Mouse (Mus musculus): Measurements from ENCODE around the gene Wwox. TPM values are rescaled to one million over a fixed set of nuclear protein-coding genes. Genes with fewer than 3 reads are reported as not detected.

Gene Wwox
- total RNA-seq, 1 experiment: 12.5 TPM

DNA sequence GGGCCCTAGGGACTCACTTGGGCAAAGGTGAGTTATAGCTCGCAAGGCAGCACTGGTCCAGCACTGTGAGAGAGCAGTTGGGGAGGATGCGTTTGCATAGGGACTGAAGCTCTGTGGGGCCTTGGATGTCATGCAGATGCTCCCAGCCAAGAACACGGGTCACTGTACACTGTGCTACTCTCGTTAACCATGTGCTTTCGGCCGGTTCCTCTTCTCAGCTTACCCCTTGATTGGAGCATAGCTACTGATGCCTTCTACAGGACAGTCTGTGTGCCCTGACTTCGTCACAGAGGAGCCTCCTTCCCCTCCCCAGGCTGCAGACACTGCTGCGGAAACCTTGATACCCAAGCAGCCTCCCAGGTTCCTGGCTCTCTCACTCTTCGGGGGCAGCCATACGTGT is 139.8 kb downstream of the Wwox start:
- TF ChIP-seq MAFK (IDR thresholded peaks at IDR 0.05; ENCODE audit: insufficient read depth, low read depth, low read length): no peak
- no peak for TF ChIP-seq ZC3H11A (IDR thresholded peaks at IDR 0.05; ENCODE audit: borderline replicate concordance, low read depth, low read length)
- TF ChIP-seq ZNF384 (IDR thresholded peaks at IDR 0.05; ENCODE audit: low read depth, low read length): no peak
- no peak for TF ChIP-seq HCFC1 (IDR thresholded peaks at IDR 0.05; ENCODE audit: borderline replicate concordance, insufficient read depth, low read length)
- H3K4me3 ChIP-seq (ENCODE audit: insufficient read depth in 1 of 2, low read depth in 1 of 2, low read length in 2 of 2, poor library complexity in 1 of 2, severe bottlenecking in 1 of 2): no peak overlapping the region
- in situ Hi-C loops (cut with MboI; ENCODE audit: low sequenced_read_pairs in 2 of 2, unreplicated experiment in 2 of 2): no loop called here
- no peaks in the 10 kb centered on the region for H3K4me1 ChIP-seq (ENCODE audit: control insufficient read depth in 2 of 2, insufficient read depth in 2 of 2, low read length in 2 of 2, poor library complexity in 1 of 2)
- no peak overlapping the region for H3K9ac ChIP-seq (ENCODE audit: insufficient read depth, low read depth, low read length, poor library complexity, severe bottlenecking)
- no peaks in the 10 kb centered on the region for H3K36me3 ChIP-seq (ENCODE audit: control insufficient read depth, insufficient read depth, low read length, poor library complexity, severe bottlenecking)
- H3K27ac ChIP-seq (ENCODE audit: insufficient read depth, low read depth, low read length, poor library complexity, severe bottlenecking): no peak overlapping the region
- no peak for DNase-seq (ENCODE audit: low read depth, low spot score)
- H3K9me3 ChIP-seq (ENCODE audit: control insufficient read depth, insufficient read depth, low read depth, low read length): no peaks in the 10 kb centered on the region

DNA sequence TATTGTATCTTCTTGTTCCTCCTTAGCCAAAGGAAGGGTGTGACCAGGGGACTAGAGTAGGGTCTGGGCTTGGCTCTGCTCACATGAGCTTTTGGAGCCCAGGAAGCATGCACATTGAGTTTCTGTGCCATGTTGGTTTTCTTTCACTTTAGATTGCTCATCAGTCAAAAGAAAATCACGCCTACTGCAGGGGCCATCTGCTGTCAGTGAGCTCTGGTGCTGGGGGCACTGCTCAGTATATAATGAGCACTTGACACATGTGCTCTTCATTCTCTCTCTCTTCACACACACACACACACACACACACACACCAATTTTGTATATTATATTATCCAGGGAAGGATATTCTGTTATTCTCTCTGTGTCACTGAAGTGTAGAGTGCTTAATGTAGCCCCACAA is 141.2 kb downstream of the Wwox start:
- TF ChIP-seq CHD2 (IDR thresholded peaks at IDR 0.05; ENCODE audit: low read depth, low read length) (no peak), ZC3H11A (IDR thresholded peaks at IDR 0.05; ENCODE audit: borderline replicate concordance, low read depth, low read length) (no peak), HCFC1 (IDR thresholded peaks at IDR 0.05; ENCODE audit: borderline replicate concordance, insufficient read depth, low read length) (no peak), MAFK (IDR thresholded peaks at IDR 0.05; ENCODE audit: insufficient read depth, low read depth, low read length) (no peak), ZNF384 (IDR thresholded peaks at IDR 0.05; ENCODE audit: low read depth, low read length) (no peak)
- H3K9me3 ChIP-seq (ENCODE audit: control insufficient read depth, insufficient read depth, low read depth, low read length): no peaks in the 10 kb centered on the region
- in situ Hi-C loops (cut with MboI; ENCODE audit: low sequenced_read_pairs in 2 of 2, unreplicated experiment in 2 of 2): no loop called here
- H3K4me3 ChIP-seq (ENCODE audit: insufficient read depth in 1 of 2, low read depth in 1 of 2, low read length in 2 of 2, poor library complexity in 1 of 2, severe bottlenecking in 1 of 2): no peak overlapping the region
- no peak for DNase-seq (ENCODE audit: low read depth, low spot score)
- no peaks in the 10 kb centered on the region for H3K4me1 ChIP-seq (ENCODE audit: control insufficient read depth in 2 of 2, insufficient read depth in 2 of 2, low read length in 2 of 2, poor library complexity in 1 of 2)
- no peak overlapping the region for H3K27ac ChIP-seq (ENCODE audit: insufficient read depth, low read depth, low read length, poor library complexity, severe bottlenecking)
- H3K9ac ChIP-seq (ENCODE audit: insufficient read depth, low read depth, low read length, poor library complexity, severe bottlenecking): no peak overlapping the region
- H3K36me3 ChIP-seq (ENCODE audit: control insufficient read depth, insufficient read depth, low read length, poor library complexity, severe bottlenecking): no peaks in the 10 kb centered on the region

DNA sequence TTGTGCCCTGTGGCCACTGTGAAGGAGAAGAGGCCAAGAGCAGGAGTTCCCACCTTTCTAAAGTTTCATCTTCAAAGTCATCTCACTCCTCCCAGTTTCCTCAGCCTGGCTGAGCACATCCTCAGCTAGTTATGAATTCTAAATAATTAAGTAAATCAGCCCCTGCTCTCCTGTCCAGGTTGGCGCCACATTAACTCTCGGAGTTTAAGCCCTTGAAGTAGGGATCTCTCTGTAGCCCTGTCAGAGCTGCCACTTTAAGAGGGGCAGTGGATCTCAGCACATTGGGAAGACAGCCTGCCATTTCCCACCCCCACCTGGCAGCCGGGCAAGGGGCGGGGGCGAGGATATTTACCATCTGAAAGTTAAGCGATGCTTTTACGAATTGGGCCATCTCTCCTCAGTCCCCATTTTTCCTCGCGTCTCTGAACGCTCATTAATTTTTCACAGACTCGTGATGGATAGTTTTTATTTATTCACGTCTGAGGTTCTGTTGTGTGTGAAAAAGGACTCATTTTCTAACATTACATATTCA is 150.9 kb downstream of the Wwox start:
- H3K9me3 ChIP-seq (ENCODE audit: control insufficient read depth, insufficient read depth, low read depth, low read length): no peaks in the 10 kb centered on the region
- no peak for DNase-seq (ENCODE audit: low read depth, low spot score)
- TF ChIP-seq MAFK (IDR thresholded peaks at IDR 0.05; ENCODE audit: insufficient read depth, low read depth, low read length) (no peak), CHD2 (IDR thresholded peaks at IDR 0.05; ENCODE audit: low read depth, low read length) (no peak), HCFC1 (IDR thresholded peaks at IDR 0.05; ENCODE audit: borderline replicate concordance, insufficient read depth, low read length) (no peak), ZNF384 (IDR thresholded peaks at IDR 0.05; ENCODE audit: low read depth, low read length) (no peak), ZC3H11A (IDR thresholded peaks at IDR 0.05; ENCODE audit: borderline replicate concordance, low read depth, low read length) (no peak)
- H3K4me3 ChIP-seq (ENCODE audit: insufficient read depth in 1 of 2, low read depth in 1 of 2, low read length in 2 of 2, poor library complexity in 1 of 2, severe bottlenecking in 1 of 2): no peak overlapping the region
- no peak overlapping the region for H3K9ac ChIP-seq (ENCODE audit: insufficient read depth, low read depth, low read length, poor library complexity, severe bottlenecking)
- H3K36me3 ChIP-seq (ENCODE audit: control insufficient read depth, insufficient read depth, low read length, poor library complexity, severe bottlenecking): no peaks in the 10 kb centered on the region
- in situ Hi-C loops (cut with MboI; ENCODE audit: low sequenced_read_pairs in 2 of 2, unreplicated experiment in 2 of 2): no loop called here
- H3K27ac ChIP-seq (ENCODE audit: insufficient read depth, low read depth, low read length, poor library complexity, severe bottlenecking): no peak overlapping the region
- no peaks in the 10 kb centered on the region for H3K4me1 ChIP-seq (ENCODE audit: control insufficient read depth in 2 of 2, insufficient read depth in 2 of 2, low read length in 2 of 2, poor library complexity in 1 of 2)

DNA sequence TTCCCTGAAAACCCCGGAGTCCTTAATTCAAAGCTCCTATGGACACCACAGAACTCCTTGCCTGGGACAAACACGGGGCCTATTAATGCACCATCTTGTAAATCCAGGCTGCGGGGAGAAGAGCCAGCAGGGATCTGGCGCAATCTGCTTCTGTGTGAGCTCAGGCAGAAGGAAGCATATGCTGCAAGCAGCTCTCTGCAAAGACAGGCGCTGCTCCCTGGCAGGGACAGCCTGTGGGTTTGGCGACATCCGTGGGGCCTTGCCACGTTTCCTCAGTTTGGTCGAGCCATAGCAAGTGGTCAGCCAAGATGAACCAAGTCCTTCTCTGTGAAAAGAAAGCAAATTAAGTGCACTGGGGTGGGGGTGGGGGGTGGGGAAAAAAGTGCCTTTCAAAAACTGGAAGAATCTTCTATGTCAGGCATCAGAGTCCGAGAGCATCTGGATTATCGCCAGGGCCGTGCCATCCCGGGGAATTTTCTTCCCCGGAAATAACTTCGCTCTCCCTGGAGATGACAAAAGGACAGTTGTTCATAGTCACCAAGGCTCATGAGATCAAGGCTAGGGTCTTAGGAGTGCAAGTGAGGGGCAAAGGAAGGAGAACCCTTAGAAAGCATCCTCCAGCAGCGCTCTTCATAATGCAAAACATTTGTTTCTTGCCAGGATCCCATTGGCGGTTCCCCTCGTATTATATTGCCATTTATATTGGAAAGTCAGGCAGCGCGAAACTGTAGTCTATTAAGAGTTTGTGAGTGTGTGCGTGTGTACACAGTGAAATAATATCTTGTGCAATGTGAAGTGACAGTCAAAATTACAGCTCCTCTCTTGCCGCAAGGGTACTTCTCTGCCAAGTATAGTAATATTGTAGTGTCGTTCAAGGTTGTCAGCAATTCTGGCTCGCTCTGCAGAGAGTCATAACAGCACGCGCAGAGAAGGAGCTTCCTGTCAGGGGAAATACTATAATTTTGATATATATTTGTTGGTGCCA is 152.1 kb downstream of the Wwox start:
- H3K9ac ChIP-seq (ENCODE audit: insufficient read depth, low read depth, low read length, poor library complexity, severe bottlenecking): no peak overlapping the region
- no peaks in the 10 kb centered on the region for H3K9me3 ChIP-seq (ENCODE audit: control insufficient read depth, insufficient read depth, low read depth, low read length)
- DNase-seq (ENCODE audit: low read depth, low spot score): no peak
- TF ChIP-seq CHD2 (IDR thresholded peaks at IDR 0.05; ENCODE audit: low read depth, low read length) (no peak), ZC3H11A (IDR thresholded peaks at IDR 0.05; ENCODE audit: borderline replicate concordance, low read depth, low read length) (no peak), MAFK (IDR thresholded peaks at IDR 0.05; ENCODE audit: insufficient read depth, low read depth, low read length) (no peak), HCFC1 (IDR thresholded peaks at IDR 0.05; ENCODE audit: borderline replicate concordance, insufficient read depth, low read length) (no peak), ZNF384 (IDR thresholded peaks at IDR 0.05; ENCODE audit: low read depth, low read length) (no peak)
- no peaks in the 10 kb centered on the region for H3K36me3 ChIP-seq (ENCODE audit: control insufficient read depth, insufficient read depth, low read length, poor library complexity, severe bottlenecking)
- H3K4me1 ChIP-seq (ENCODE audit: control insufficient read depth in 2 of 2, insufficient read depth in 2 of 2, low read length in 2 of 2, poor library complexity in 1 of 2): no peaks in the 10 kb centered on the region
- no peak overlapping the region for H3K4me3 ChIP-seq (ENCODE audit: insufficient read depth in 1 of 2, low read depth in 1 of 2, low read length in 2 of 2, poor library complexity in 1 of 2, severe bottlenecking in 1 of 2)
- in situ Hi-C loops (cut with MboI; ENCODE audit: low sequenced_read_pairs in 2 of 2, unreplicated experiment in 2 of 2): no loop called here
- no peak overlapping the region for H3K27ac ChIP-seq (ENCODE audit: insufficient read depth, low read depth, low read length, poor library complexity, severe bottlenecking)

Data from ES-E14 (cell line).